Mouse (Mus musculus): ENCODE results near the gene Itpkc. TPM values are rescaled to one million over a fixed set of nuclear protein-coding genes. Genes with fewer than 3 reads are reported as not detected.

The Itpkc gene
- 8.5 and 10.8 TPM in 2 replicates for polyA plus RNA-seq (2014; fragmentation: Nextera tagmentation; extraction: Ambion mirVana)

DNA sequence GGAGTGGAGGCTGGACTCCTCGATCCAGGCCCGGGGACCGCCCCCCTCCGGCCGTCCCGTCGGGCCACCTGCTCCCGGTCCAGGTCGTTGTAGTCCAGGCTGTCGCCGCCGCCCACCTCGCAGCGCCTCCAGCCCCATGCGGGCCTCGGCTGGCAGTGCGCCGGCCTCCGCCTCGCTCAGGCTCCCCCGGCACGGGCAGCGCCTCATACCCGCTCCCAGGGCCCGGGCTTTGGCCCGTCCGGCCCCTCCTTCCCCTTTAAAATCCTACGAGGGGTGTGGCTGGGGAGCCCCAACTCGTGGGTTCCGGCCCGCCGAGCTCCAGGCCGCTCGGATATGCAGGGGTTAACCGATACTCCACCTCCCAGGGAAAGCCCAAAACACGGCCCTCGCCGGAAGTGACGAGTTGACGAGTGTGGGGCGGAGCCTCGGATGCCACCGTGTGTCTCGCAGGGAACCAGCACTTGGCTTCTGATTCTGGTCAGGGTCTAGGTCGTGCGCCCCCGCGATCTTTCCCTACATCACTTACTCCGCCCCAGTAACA, at the start of gene Itpkc:
Gene Itpkc (minus strand): TSS at position 381 of the 541 bp plus-strand sequence.
- WGBS, result under 1% methylated on average over 49 of the region's 49 CpGs
- Histone ChIP-seq H3K4me2 (replicated peaks; ENCODE audit: low read depth, low read length) (peak within 1 kb of the TSS; percentile 68), H3K27me3 (ENCODE audit: control insufficient read depth, insufficient read depth, low read length) (no peaks in the 10 kb centered on the region), H3K9me3 (ENCODE audit: control insufficient read depth, low read depth, low read length) (no peaks in the 10 kb centered on the region), H3K27ac (ENCODE audit: low read length) (peak within 1 kb of the TSS; percentile 88), H3K4me3 (ENCODE audit: low read depth, low read length) (peak within 1 kb of the TSS; percentile 81), H3K36me3 (ENCODE audit: control insufficient read depth, insufficient read depth, low read length) (no peaks in the 10 kb centered on the region), H3K4me1 (ENCODE audit: control insufficient read depth, insufficient read depth, low read length) (peaks cover 41% of the 10 kb centered on the region), H3K9ac (replicated peaks; ENCODE audit: low read depth, low read length) (peak within 1 kb of the TSS; percentile 78)
- peak; percentile 80 for ATAC-seq (ENCODE audit: insufficient number of reproducible peaks, insufficient read depth, low FRiP score, low read depth)

DNA sequence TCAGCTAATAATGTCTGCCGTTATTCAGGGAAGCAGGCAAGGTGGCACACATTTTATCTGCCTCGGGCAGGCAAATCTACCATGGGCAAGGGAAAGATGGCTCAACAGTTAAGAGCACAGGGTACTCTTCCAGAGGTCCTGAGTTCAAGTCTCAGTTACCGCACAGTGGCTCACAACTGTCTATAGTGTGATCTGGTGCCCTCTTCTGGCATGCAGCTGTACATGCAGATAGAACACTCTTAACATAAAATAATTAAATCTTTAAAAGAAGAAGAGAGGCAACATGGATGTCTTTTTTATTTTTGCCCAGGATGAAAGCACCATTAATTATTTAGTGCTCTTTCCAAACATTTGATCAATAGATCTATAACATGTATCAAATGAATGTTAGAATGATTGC, 48.7 kb upstream of the Itpkc start:
- no peaks in the 10 kb centered on the region for H3K27me3 ChIP-seq (ENCODE audit: control insufficient read depth, insufficient read depth, low read length)
- no peak overlapping the region for H3K9ac ChIP-seq (replicated peaks; ENCODE audit: low read depth, low read length)
- no peak overlapping the region for H3K4me2 ChIP-seq (replicated peaks; ENCODE audit: low read depth, low read length)
- H3K27ac ChIP-seq (ENCODE audit: low read length), result no peak overlapping the region
- H3K4me1 ChIP-seq (ENCODE audit: control insufficient read depth, insufficient read depth, low read length), result no peaks in the 10 kb centered on the region
- no peaks in the 10 kb centered on the region for H3K9me3 ChIP-seq (ENCODE audit: control insufficient read depth, low read depth, low read length)
- peaks cover 59% of the 10 kb centered on the region for H3K36me3 ChIP-seq (ENCODE audit: control insufficient read depth, insufficient read depth, low read length)
- 90% methylated on average over 3 of the region's 3 CpGs for WGBS
- H3K4me3 ChIP-seq (ENCODE audit: low read depth, low read length), result no peak overlapping the region
- ATAC-seq (ENCODE audit: insufficient number of reproducible peaks, insufficient read depth, low FRiP score, low read depth), result no peak

DNA sequence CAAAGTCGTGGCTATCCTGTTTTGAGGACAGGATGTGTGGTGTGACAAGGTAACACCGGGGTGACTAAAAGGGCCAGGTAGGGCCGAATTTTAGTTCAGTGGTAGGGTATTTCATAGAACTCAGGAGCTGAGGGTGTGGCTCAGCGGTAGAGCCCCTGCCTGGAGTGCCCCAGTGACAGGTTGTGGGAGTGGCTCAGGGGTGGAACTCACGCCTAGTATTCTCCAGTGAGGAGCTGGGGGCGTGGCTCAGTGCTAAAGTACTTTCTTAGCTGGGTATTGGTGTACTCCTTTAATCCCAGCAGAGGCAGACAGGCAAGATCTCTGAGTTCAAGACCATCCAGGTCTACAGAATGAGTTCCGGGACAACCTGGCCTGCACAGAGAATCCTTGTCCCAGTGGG, 47.6 kb upstream of the Itpkc start:
- Histone ChIP-seq H3K9ac (replicated peaks; ENCODE audit: low read depth, low read length) (no peak overlapping the region), H3K36me3 (ENCODE audit: control insufficient read depth, insufficient read depth, low read length) (peaks cover 66% of the 10 kb centered on the region), H3K4me1 (ENCODE audit: control insufficient read depth, insufficient read depth, low read length) (no peaks in the 10 kb centered on the region), H3K4me2 (replicated peaks; ENCODE audit: low read depth, low read length) (no peak overlapping the region), H3K27me3 (ENCODE audit: control insufficient read depth, insufficient read depth, low read length) (no peaks in the 10 kb centered on the region), H3K9me3 (ENCODE audit: control insufficient read depth, low read depth, low read length) (no peaks in the 10 kb centered on the region), H3K27ac (ENCODE audit: low read length) (no peak overlapping the region), H3K4me3 (ENCODE audit: low read depth, low read length) (no peak overlapping the region)
- no peak for ATAC-seq (ENCODE audit: insufficient number of reproducible peaks, insufficient read depth, low FRiP score, low read depth)
- WGBS, result 57% methylated on average over 7 of the region's 7 CpGs

DNA sequence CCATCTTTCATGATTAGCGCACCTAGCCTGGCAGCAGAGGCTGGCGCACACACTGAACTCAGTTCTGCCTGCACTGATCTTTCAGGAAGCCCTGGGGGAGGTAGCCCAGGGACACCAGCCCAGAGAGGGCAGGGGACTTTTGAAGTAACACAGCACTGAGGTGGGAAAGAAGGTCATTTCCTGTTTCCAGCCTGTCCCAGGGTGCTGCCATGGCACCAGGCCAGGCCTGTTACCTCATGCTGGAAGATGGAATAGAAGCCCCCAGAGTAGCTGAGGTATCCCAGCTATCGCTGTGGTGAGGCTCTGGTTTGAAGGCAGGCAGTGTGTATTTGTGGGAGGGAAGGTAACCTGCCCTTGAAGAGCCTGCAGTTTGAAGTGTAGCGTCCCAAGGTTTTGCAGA, 46.5 kb upstream of the Itpkc start:
- Histone ChIP-seq H3K9ac (replicated peaks; ENCODE audit: low read depth, low read length) (no peak overlapping the region), H3K27me3 (ENCODE audit: control insufficient read depth, insufficient read depth, low read length) (no peaks in the 10 kb centered on the region), H3K9me3 (ENCODE audit: control insufficient read depth, low read depth, low read length) (no peaks in the 10 kb centered on the region), H3K36me3 (ENCODE audit: control insufficient read depth, insufficient read depth, low read length) (peaks cover 66% of the 10 kb centered on the region), H3K4me1 (ENCODE audit: control insufficient read depth, insufficient read depth, low read length) (no peaks in the 10 kb centered on the region), H3K27ac (ENCODE audit: low read length) (no peak overlapping the region), H3K4me3 (ENCODE audit: low read depth, low read length) (no peak overlapping the region), H3K4me2 (replicated peaks; ENCODE audit: low read depth, low read length) (no peak overlapping the region)
- ATAC-seq (ENCODE audit: insufficient number of reproducible peaks, insufficient read depth, low FRiP score, low read depth), result no peak
- 88% methylated on average over 4 of the region's 4 CpGs for WGBS

DNA sequence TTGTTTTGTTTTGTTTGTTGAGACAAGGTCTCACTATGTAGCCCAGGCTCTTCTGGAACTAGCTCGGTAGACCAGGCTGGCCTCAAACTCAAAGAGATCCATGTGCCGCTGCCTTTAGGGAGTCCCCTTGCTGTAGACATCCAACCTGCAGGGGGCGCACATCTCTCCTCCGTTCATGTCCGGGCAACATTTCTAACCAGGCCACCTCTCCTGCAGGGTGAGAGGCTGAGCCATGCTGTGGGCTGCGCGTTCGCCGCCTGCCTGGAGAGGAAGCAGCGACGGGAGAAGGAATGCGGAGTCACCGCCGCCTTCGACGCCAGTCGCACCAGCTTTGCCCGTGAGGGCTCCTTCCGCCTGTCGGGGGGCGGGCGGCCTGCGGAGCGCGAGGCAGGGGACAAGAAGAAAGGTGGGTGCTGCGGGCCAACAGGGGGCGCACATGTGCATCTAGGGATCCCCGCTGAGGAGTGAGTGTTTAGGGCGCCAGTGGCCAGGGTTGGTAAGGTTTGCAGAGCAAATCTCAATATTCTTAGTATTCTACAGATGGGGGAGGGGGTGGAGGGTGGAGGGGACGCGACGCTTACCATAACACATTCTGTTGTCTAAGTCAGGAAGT, 45.4 kb upstream of the Itpkc start:
- 59% methylated on average over 32 of the region's 32 CpGs for whole genome bisulfite sequencing
- H3K4me3 ChIP-seq (ENCODE audit: low read depth, low read length), result no peak overlapping the region
- H3K36me3 ChIP-seq (ENCODE audit: control insufficient read depth, insufficient read depth, low read length), result peaks cover 64% of the 10 kb centered on the region
- H3K9ac ChIP-seq (replicated peaks; ENCODE audit: low read depth, low read length), result no peak overlapping the region
- ATAC-seq (ENCODE audit: insufficient number of reproducible peaks, insufficient read depth, low FRiP score, low read depth), result no peak
- H3K9me3 ChIP-seq (ENCODE audit: control insufficient read depth, low read depth, low read length), result no peaks in the 10 kb centered on the region
- no peak overlapping the region for H3K27ac ChIP-seq (ENCODE audit: low read length)
- no peaks in the 10 kb centered on the region for H3K4me1 ChIP-seq (ENCODE audit: control insufficient read depth, insufficient read depth, low read length)
- no peak overlapping the region for H3K4me2 ChIP-seq (replicated peaks; ENCODE audit: low read depth, low read length)
- H3K27me3 ChIP-seq (ENCODE audit: control insufficient read depth, insufficient read depth, low read length), result no peaks in the 10 kb centered on the region

DNA sequence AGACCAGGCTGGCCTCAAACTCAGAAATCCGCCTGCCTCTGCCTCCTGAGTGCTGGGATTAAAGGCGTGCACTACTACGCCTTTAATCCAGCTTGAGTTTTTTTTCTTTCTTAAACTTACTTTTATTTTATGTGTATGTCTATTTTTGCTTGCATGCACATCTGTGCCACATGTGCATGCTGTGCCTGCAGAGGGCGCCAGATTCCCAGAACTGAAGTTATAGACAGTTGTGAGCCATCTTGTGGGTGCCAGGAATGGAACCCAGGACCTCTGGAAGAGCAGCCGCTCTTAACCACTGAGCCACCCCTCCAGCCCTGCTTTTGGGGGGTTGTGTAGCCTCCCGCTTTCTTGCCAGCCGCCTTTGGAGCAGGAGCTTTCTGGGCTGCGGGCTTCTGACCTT, 43.0 kb upstream of the Itpkc start:
- Histone ChIP-seq H3K27ac (ENCODE audit: low read length) (no peak overlapping the region), H3K4me2 (replicated peaks; ENCODE audit: low read depth, low read length) (no peak overlapping the region), H3K4me3 (ENCODE audit: low read depth, low read length) (no peak overlapping the region), H3K27me3 (ENCODE audit: control insufficient read depth, insufficient read depth, low read length) (no peaks in the 10 kb centered on the region), H3K4me1 (ENCODE audit: control insufficient read depth, insufficient read depth, low read length) (no peaks in the 10 kb centered on the region), H3K36me3 (ENCODE audit: control insufficient read depth, insufficient read depth, low read length) (peaks cover 63% of the 10 kb centered on the region), H3K9ac (replicated peaks; ENCODE audit: low read depth, low read length) (no peak overlapping the region), H3K9me3 (ENCODE audit: control insufficient read depth, low read depth, low read length) (no peaks in the 10 kb centered on the region)
- WGBS, result 84% methylated on average over 8 of the region's 8 CpGs
- ATAC-seq (ENCODE audit: insufficient number of reproducible peaks, insufficient read depth, low FRiP score, low read depth), result no peak

DNA sequence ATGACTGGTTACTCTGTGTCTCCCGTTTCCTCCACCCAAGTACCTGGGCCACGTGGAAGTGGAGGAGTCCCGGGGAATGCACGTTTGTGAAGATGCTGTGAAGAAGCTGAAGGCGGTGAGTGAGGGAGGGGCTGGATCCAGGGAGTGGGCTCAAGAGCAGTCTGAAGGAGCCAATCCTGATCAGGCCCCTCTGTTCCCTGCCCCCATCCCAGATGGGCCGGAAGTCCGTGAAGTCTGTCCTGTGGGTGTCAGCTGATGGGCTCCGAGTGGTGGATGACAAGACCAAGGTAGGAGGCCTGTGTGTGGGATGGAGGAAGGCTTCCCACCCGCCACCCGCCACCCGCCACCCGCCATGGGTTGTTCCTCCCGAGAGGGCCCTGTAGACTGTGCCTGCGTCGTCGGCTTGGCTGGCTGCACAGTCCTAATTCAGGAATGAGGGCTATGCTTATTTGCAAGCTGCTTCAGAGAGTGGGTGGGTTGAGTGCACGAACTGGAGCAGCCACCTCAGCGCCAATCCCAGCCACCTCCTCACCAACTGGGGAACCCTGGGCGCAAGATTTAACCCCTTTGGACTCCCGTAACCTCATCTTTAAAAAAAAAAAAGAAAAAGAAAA, 38.2 kb upstream of the Itpkc start:
- ATAC-seq (ENCODE audit: insufficient number of reproducible peaks, insufficient read depth, low FRiP score, low read depth), result no peak
- Histone ChIP-seq H3K4me3 (ENCODE audit: low read depth, low read length) (no peak overlapping the region), H3K27ac (ENCODE audit: low read length) (no peak overlapping the region), H3K36me3 (ENCODE audit: control insufficient read depth, insufficient read depth, low read length) (peaks cover 60% of the 10 kb centered on the region), H3K9ac (replicated peaks; ENCODE audit: low read depth, low read length) (no peak overlapping the region), H3K9me3 (ENCODE audit: control insufficient read depth, low read depth, low read length) (no peaks in the 10 kb centered on the region), H3K4me2 (replicated peaks; ENCODE audit: low read depth, low read length) (no peak overlapping the region), H3K27me3 (ENCODE audit: control insufficient read depth, insufficient read depth, low read length) (no peaks in the 10 kb centered on the region), H3K4me1 (ENCODE audit: control insufficient read depth, insufficient read depth, low read length) (no peaks in the 10 kb centered on the region)
- WGBS, result 72% methylated on average over 20 of the region's 20 CpGs

DNA sequence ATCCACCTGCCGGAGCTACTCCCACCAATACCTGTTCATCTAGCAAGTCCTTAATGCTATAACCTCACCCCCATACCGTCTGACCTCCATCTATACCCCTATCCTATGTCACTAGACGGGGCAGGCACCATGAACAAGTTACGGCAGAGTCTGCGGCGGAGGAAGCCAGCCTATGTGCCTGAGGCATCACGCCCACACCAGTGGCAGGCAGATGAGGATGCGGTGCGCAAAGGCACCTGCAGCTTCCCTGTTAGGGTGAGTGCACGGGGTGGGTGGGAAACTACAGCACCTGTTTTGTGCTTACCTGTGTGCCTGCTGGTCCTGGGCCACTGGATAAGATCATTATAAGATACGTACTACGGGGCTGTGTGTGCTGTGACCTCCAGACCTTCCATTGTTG, 36.3 kb upstream of the Itpkc start:
- WGBS, result 91% methylated on average over 12 of the region's 12 CpGs
- H3K27me3 ChIP-seq (ENCODE audit: control insufficient read depth, insufficient read depth, low read length), result no peaks in the 10 kb centered on the region
- H3K9me3 ChIP-seq (ENCODE audit: control insufficient read depth, low read depth, low read length), result no peaks in the 10 kb centered on the region
- H3K27ac ChIP-seq (ENCODE audit: low read length), result no peak overlapping the region
- no peak overlapping the region for H3K4me3 ChIP-seq (ENCODE audit: low read depth, low read length)
- H3K36me3 ChIP-seq (ENCODE audit: control insufficient read depth, insufficient read depth, low read length), result peaks cover 49% of the 10 kb centered on the region
- H3K4me2 ChIP-seq (replicated peaks; ENCODE audit: low read depth, low read length), result no peak overlapping the region
- ATAC-seq (ENCODE audit: insufficient number of reproducible peaks, insufficient read depth, low FRiP score, low read depth), result no peak
- peaks cover 11% of the 10 kb centered on the region for H3K4me1 ChIP-seq (ENCODE audit: control insufficient read depth, insufficient read depth, low read length)
- H3K9ac ChIP-seq (replicated peaks; ENCODE audit: low read depth, low read length), result no peak overlapping the region
